Mouse (Mus musculus) cerebellum, adult 9-11 months (tissue): ENCODE data around the gene Slitrk5.
"Not testable (repeated sequence)": the region's sequence is repeated elsewhere in the genome, so short reads cannot be mapped to it uniquely, and the experiment has no call there.

Experiments
- DNase-seq: peaks from one replicate; pipeline ENCODE4 v3.0.0; 2022

Slitrk5 gene

GRCm38 (mm10) chr14:111674664-111675147, at the start of gene Slitrk5:
Gene Slitrk5, plus strand, starts transcription at chr14:111675097.
- peak; percentile 91 for DNase-seq

DNA sequence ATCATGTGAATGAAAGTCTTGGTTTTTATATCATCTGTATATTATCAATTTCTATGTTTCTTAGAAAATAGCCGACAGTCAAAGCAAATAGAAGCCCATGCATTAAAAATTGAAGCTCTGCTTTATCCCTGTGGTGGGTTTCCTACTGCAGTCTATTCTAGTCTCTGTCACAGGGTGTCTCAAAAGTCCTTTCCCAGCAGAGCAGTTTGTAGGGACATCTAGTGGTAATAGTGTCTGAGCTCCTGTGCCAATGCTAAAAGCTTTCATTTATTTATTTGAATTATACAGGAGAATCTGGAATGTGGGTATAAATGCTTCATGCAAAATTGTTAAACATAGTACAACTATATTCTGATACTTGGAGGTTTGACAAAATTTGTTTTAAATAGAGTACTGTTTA, 2.0 kb upstream of the Slitrk5 start:
- no peak for DNase-seq

DNA sequence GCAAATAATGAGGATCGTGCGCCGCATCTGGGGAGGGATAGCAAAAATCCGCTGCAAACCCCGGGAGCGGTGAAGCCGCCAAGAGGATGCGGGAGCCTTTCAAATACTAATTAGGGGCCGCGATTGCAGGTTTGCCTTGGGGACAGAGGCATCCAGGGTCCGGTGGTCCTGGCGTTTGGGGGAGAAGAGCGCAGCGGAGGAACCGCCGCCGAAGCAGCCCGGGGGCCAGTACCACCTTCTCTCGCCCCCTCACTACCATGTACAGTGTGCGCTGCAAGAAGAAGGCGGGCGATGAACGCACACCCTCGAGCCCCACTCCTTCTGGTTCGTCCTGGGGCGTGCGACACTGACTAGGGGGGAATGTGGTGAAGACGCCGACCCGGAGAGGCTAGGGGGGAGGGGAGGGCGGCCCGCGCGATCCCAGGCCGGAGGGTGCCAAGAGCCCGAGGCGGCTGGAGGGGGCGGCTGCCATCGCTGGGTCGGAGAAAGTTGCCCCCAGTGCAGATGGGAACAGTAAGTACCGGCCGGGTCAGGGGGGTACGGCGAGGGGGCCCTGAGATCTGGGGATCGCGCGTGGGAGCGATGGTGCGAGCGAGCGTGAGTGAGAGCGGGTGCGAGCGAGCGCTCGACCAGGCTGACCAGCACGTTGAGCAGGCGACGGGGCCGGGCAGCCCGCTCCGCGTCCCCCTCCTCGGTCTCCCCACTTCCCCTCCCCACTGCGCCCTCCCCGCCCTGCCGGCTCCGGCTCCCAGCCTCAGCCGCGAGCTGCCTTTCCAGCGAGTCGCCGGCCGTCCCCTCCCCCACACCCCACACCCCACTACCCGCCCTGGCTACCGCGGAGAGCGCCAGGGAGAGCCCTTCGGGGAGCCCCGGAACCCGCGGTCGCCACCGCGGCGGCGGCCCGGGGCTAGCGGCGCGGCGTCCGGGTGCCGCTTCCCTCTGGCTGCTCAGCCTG, 591 bp downstream of the Slitrk5 start:
- DNase-seq, result peak; percentile 72

GRCm38 (mm10) chr14:111676166-111676581, 1.3 kb downstream of the Slitrk5 start:
- DNase-seq, result peak; percentile 51

DNA sequence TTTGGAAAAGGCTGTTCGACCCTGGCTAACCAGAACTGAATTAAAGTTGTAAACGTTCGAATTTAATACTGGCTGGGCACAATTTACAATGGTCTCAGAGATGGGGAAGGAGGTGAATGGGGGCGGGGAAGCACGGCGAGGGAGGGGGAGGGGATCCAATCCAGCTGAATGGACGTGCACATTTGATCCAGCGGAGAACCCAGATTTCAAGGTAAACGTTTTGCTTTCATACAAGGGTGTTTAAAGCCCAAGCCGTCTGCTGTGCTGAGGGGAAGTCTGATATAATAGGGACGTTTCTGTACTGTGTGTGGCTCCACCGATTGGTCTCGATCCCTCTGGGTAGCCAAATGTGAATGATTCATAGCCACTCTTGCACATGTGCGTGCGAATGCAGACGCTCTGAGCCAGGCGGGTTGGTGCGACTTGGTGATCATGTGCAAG, 2.0 kb downstream of the Slitrk5 start:
- peak; percentile 40 for DNase-seq

GRCm38 (mm10) chr14:111677361-111678070, 2.6 kb downstream of the Slitrk5 start:
- DNase-seq, result no peak

DNA sequence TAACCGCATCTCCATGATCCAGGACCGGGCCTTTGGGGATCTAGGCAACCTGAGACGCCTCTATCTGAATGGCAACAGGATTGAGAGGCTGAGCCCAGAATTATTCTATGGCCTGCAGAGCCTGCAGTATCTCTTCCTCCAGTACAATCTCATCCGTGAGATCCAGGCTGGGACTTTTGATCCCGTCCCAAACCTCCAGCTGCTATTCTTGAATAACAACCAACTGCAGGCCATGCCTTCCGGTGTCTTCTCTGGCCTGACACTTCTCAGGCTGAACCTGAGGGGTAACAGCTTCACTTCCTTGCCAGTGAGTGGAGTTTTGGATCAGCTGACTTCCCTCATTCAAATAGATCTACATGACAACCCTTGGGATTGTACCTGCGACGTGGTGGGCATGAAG, 5.4 kb downstream of the Slitrk5 start:
- DNase-seq, result no peak

DNA sequence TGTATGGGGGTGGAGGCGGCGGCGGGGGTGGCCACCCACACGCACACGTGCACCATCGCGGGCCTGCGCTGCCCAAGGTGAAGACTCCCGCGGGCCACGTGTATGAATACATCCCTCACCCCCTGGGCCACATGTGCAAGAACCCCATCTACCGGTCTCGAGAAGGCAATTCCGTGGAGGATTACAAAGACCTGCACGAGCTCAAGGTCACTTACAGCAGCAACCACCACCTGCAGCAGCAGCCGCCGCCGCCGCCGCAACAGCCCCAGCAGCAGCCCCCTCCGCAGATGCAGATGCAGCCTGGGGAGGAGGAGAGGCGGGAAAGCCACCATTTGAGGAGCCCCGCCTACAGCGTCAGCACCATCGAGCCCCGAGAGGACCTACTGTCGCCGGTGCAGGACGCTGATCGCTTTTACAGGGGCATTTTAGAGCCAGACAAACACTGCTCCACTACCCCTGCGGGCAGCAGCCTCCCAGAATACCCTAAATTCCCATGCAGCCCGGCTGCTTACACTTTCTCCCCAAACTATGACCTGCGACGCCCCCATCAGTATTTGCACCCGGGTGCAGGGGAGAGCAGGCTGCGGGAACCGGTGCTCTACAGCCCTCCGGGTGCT, 6.3 kb downstream of the Slitrk5 start:
- DNase-seq, result peak; percentile 50

DNA sequence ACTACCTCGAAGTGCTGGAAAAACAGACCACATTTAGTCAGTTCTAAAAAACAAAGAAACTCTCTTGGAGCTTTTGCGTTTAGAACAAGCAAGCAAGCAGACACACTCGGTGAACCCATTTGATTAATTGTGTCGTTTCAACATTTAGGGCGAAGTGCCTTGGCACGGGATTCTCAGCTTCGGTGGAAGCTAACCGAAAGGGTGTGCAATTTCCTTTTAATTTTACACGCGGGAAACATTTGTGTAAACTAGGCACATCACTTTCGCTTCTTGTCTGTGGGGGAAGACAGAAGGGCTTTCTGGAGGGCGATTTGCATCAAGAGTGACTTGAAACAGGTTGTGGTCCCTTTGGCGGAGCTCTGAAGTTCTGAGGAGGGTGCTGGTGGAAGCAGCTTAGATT, 6.9 kb downstream of the Slitrk5 start:
- no peak for DNase-seq

DNA sequence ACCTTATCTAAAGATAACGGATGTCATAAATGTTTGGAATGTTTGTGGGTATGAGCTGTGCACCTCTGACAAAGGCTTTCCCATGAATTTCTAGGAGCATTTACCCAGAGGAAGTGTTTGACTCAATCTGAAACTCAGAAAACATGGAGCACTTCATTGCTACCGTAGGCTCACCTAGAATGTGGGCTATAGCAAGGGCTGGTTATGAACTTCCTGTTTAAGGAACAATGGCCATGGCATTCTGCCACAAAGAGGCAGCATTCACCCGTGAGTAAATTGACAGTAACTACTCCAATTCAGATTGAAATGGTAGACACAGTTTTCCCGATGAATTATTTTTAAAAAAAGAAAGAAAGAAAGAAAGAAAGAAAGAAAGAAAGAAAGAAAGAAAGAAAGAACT, 8.6 kb downstream of the Slitrk5 start:
- DNase-seq, result no peak

GRCm38 (mm10) chr14:111690139-111690538, 15.2 kb downstream of the Slitrk5 start:
- not testable (repeated sequence) for DNase-seq

DNA sequence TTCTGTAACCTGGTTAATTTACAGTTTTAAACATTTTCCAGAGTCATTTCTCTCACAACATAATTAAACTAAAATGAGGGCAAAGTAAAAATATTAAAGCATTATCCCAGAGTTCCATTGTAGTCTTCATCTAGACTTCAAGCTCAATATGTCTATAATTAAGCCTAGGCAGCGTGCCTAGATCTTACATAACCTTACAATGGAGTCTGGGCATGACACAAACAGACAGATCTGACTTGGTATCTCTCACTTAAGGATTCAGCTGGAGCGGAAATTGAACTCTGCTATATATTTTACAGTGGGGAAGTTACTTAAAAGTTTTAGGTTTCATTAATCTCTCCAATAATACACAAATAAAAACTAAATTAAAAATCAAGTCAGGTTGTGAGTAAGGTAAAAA, 54.9 kb downstream of the Slitrk5 start:
- DNase-seq, result no peak
